ENCODE assay signal across 29 mouse cellular contexts in the genomic region with DNA sequence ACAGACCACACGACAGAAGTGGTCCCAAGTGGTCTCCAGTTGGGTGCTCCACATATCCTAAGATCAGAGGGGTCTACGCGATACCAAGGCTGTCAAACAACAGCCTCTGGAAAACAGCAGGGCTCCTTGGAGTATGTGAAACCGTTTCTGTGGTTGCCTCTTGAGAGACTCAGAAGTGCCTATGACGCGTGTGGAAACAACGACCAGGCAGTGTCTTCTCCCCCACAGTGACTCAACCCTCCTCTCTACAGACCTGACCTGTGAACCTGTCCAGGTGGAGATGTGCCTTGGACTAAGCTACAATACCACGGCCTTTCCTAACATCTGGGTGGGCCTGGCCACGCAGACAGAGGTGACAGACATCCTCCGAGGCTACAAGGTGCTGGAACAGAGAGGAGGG. TPM values are rescaled to one million over a fixed set of nuclear protein-coding genes. Genes with fewer than 3 reads are reported as not detected.
A peak's percentile ranks its signal among the peaks of the same experiment; 100 is the strongest.
DNase-seq lines count a peak whose midpoint lies in the region; ATAC-seq and TF ChIP-seq lines count a peak whose summit lies in the region.
"Had no signal": no experiment of that assay in that cellular context is flagged by ENCODE, and none has a peak within 500 bp of the region (broad histone marks: within the 10 kb centered on the region; RNA-seq: fewer than 3 reads in every experiment).

No protein-coding gene starts in this region.

- ATAC-seq in lung, postnatal 0 days = peak; percentile 55
- ATAC-seq in monocyte, adult 5-6 weeks (replicated peaks; ENCODE audit: insufficient number of reproducible peaks, low FRiP score, low TSS enrichment, poor library complexity, severe bottlenecking) = no peak
- ATAC-seq: forebrain, embryonic 15.5 days had no signal

- no peaks in the 10 kb centered on the region for H3K27me3 ChIP-seq in cerebellum, adult 2 months (ENCODE audit: control insufficient read depth, insufficient read depth, low read length)
- no peaks in the 10 kb centered on the region for H3K27me3 ChIP-seq in lung, postnatal 0 days (replicated peaks; ENCODE audit: insufficient read depth, low read length)
- H3K27me3 ChIP-seq: CH12.LX; embryonic facial prominence, embryonic 13.5 days; forebrain, embryonic 12.5 days; forebrain, embryonic 15.5 days; hindbrain, embryonic 12.5 days; hindbrain, embryonic 15.5 days had no signal

- H3K9me3 ChIP-seq in lung, postnatal 0 days (ENCODE audit: low read length) = no peaks in the 10 kb centered on the region
- H3K9me3 ChIP-seq: embryonic facial prominence, embryonic 10.5 days; embryonic facial prominence, embryonic 13.5 days; forebrain, embryonic 12.5 days; forebrain, embryonic 15.5 days; G1E; hindbrain, embryonic 12.5 days; hindbrain, embryonic 15.5 days had no signal

- WGBS in cerebellum, adult 2 months = 81% methylated on average over 10 of the region's 10 CpGs
- WGBS in lung, postnatal 0 days = 71% methylated on average over 10 of the region's 10 CpGs

- no peak overlapping the region for H3K27ac ChIP-seq in cerebellum, adult 2 months (ENCODE audit: insufficient read depth, low read length)
- no peak overlapping the region for H3K27ac ChIP-seq in lung, postnatal 0 days (ENCODE audit: low read length)
- H3K27ac ChIP-seq: forebrain, embryonic 12.5 days; forebrain, embryonic 15.5 days; hindbrain, embryonic 12.5 days had no signal

- TF ChIP-seq EP300 in lung, postnatal 0 days (IDR thresholded peaks at IDR 0.05) = no peak; the same call in 1 of the 2 replicates

- no peak for TF ChIP-seq POLR2A in cerebellum, adult 2 months (IDR thresholded peaks at IDR 0.05; ENCODE audit: borderline replicate concordance, insufficient read depth, low read length)

- H3K9ac ChIP-seq in lung, postnatal 0 days (replicated peaks; ENCODE audit: low read depth) = no peak overlapping the region
- H3K9ac ChIP-seq: forebrain, embryonic 12.5 days; forebrain, embryonic 15.5 days; hindbrain, embryonic 12.5 days; hindbrain, embryonic 15.5 days had no signal

- DNase-seq in cerebellum, adult 9-10 months = peak; percentile 40
- no peak for DNase-seq in cerebellum, adult 2 months
- DNase-seq in lung, postnatal 0 days (ENCODE audit: low spot score) = peak; percentile 71
- no peak for DNase-seq in lung, postnatal 25 days (ENCODE audit: low spot score)
- DNase-seq in NIH3T3 (ENCODE audit: low read depth) = peak; percentile 23
- no peak for DNase-seq in kidney, postnatal 10 days
- DNase-seq: adrenal gland, postnatal 10 days; adrenal gland, postnatal 36 days; cerebellum, adult 18-20 months; cerebellum, postnatal 36 days; embryo, embryonic 11 days; gastrocnemius, postnatal 14 days had no signal

- no peak for TF ChIP-seq CTCF in cerebellum, adult 2 months (IDR thresholded peaks at IDR 0.05; ENCODE audit: borderline replicate concordance, insufficient read depth, low read depth, low read length)
- no peak for TF ChIP-seq CTCF in lung, postnatal 0 days (IDR thresholded peaks at IDR 0.05)

- H3K4me2 ChIP-seq in lung, postnatal 0 days (replicated peaks; ENCODE audit: low read depth, low read length) = no peak overlapping the region
- H3K4me2 ChIP-seq: forebrain, embryonic 12.5 days; forebrain, embryonic 15.5 days; heart, embryonic 11.5 days; hindbrain, embryonic 12.5 days; hindbrain, embryonic 15.5 days had no signal

- H3K4me3 ChIP-seq in cerebellum, adult 2 months (replicated peaks; ENCODE audit: insufficient read depth, low read depth, low read length) = no peak overlapping the region
- H3K4me3 ChIP-seq in lung, postnatal 0 days (ENCODE audit: low read depth, low read length) = no peak overlapping the region
- H3K4me3 ChIP-seq: embryonic facial prominence, embryonic 10.5 days; embryonic facial prominence, embryonic 13.5 days; erythroblast, embryonic 14.5 days; forebrain, embryonic 12.5 days; forebrain, embryonic 15.5 days; hindbrain, embryonic 12.5 days; hindbrain, embryonic 15.5 days had no signal

- no peaks in the 10 kb centered on the region for H3K36me3 ChIP-seq in lung, postnatal 0 days (ENCODE audit: insufficient read depth, low read length)
- H3K36me3 ChIP-seq: forebrain, embryonic 15.5 days; hindbrain, embryonic 15.5 days had no signal

- H3K4me1 ChIP-seq in cerebellum, adult 2 months (ENCODE audit: control insufficient read depth, insufficient read depth, low read length) = peaks cover 40% of the 10 kb centered on the region
- peaks cover 30% of the 10 kb centered on the region for H3K4me1 ChIP-seq in lung, postnatal 0 days (ENCODE audit: insufficient read depth, low read depth, low read length)

RNA-seq across cellular contexts. Expression of a gene that starts 1.3 kb away (rescaled TPM):
- 26.0 and 29.1 TPM in 2 replicates for polyA plus RNA-seq in cerebellum, adult 2 months (2012; rRNA removed)
- polyA plus RNA-seq in lung, postnatal 0 days (2015; fragmentation: Nextera tagmentation; extraction: Ambion mirVana) = 9.8 and 10.3 TPM in 2 replicates
- not detected in 3 replicates for total RNA-seq in monocyte, adult 5-6 weeks (2017)
- total RNA-seq: CH12.LX; G1E; hematopoietic stem cell, adult 5-6 weeks had no signal

RNA-seq across cellular contexts. Expression of a gene that starts 4.3 kb away (rescaled TPM):
- polyA plus RNA-seq in cerebellum, adult 2 months (2012; rRNA removed) = 2.7 and 7.3 TPM in 2 replicates
- 0.08 TPM in 1 of 2 replicates, not detected in the other for polyA plus RNA-seq in lung, postnatal 0 days (2015; fragmentation: Nextera tagmentation; extraction: Ambion mirVana)
- total RNA-seq in monocyte, adult 5-6 weeks (2017) = not detected in 3 replicates
- total RNA-seq: CH12.LX; G1E; gastrocnemius, postnatal 4 days; heart, adult 8-10 months; heart, postnatal 25 days; hematopoietic stem cell, adult 5-6 weeks had no signal
- polyA plus RNA-seq: erythroblast, embryonic 14.5 days; G1E; heart, embryonic 14.5 days; heart, postnatal 0 days had no signal

RNA-seq across cellular contexts. Expression of a gene that starts 7.5 kb away (rescaled TPM):
- polyA plus RNA-seq in cerebellum, adult 2 months (2012; rRNA removed) = 0.41 and 0.75 TPM in 2 replicates
- 0.29 and 0.30 TPM in 2 replicates for polyA plus RNA-seq in lung, postnatal 0 days (2015; fragmentation: Nextera tagmentation; extraction: Ambion mirVana)
- not detected in 3 replicates for total RNA-seq in monocyte, adult 5-6 weeks (2017)
- total RNA-seq: CH12.LX; hematopoietic stem cell, adult 5-6 weeks had no signal
- polyA plus RNA-seq: erythroblast, embryonic 14.5 days; G1E; heart, embryonic 11.5 days; heart, postnatal 0 days; hindbrain, embryonic 15.5 days had no signal

RNA-seq across cellular contexts. Expression of a gene that starts 7.5 kb away (rescaled TPM):
- 31.2 and 34.0 TPM in 2 replicates for polyA plus RNA-seq in cerebellum, adult 2 months (2012; rRNA removed)
- 18.8 and 19.0 TPM in 2 replicates for polyA plus RNA-seq in lung, postnatal 0 days (2015; fragmentation: Nextera tagmentation; extraction: Ambion mirVana)
- total RNA-seq in monocyte, adult 5-6 weeks (2017) = 3.8 to 7.1 TPM (median 5.7 TPM) in 3 replicates

RNA-seq across cellular contexts. Expression of a gene that starts 28.5 kb away (rescaled TPM):
- polyA plus RNA-seq in cerebellum, adult 2 months (2012; rRNA removed) = 57.0 and 61.8 TPM in 2 replicates
- polyA plus RNA-seq in lung, postnatal 0 days (2015; fragmentation: Nextera tagmentation; extraction: Ambion mirVana) = 113 and 116 TPM in 2 replicates
- 13.5 to 48.9 TPM (median 15.1 TPM) in 3 replicates for total RNA-seq in monocyte, adult 5-6 weeks (2017)
- polyA plus RNA-seq: erythroblast, embryonic 14.5 days; G1E had no signal

Comparison
In these comparisons a context has a peak if more than half of its experiments do, and no peak if none do; other contexts are left out.
1. DNase-seq: peak in cerebellum, adult 9-10 months (single experiment), lung, postnatal 0 days (single experiment) and NIH3T3 (single experiment); none in cerebellum, adult 2 months (0 of 2), lung, postnatal 25 days (single experiment) and kidney, postnatal 10 days (single experiment).